Mouse (Mus musculus) erythroblast, embryonic 14.5 days (primary cell): ENCODE results near the gene C1qtnf1. TPM values are rescaled to one million over a fixed set of nuclear protein-coding genes. Genes with fewer than 3 reads are reported as not detected.
A peak's percentile ranks its signal among the peaks of the same experiment; 100 is the strongest.

Source experiments
- H3K27me3 ChIP-seq: 2 replicates; pipeline ENCODE4 v1.6.1; 2012; ENCODE audit warnings: inconsistent platforms; ENCODE audit not compliant: control insufficient read depth
- H3K36me3 ChIP-seq: 2 replicates; pipeline ENCODE4 v1.6.1; 2012; ENCODE audit warnings: mild to moderate bottlenecking, inconsistent platforms; ENCODE audit not compliant: control insufficient read depth
- H3K4me1 ChIP-seq: 2 replicates; pipeline ENCODE4 v1.6.1; 2012; ENCODE audit warnings: inconsistent platforms; ENCODE audit not compliant: control insufficient read depth
- H3K4me3 ChIP-seq: replicated peaks from 2 replicates; pipeline ENCODE3; 2012; ENCODE audit warnings: moderate library complexity, mild to moderate bottlenecking, inconsistent platforms
- H3K9me3 ChIP-seq: 2 replicates; pipeline ENCODE4 v1.6.1; 2012; ENCODE audit warnings: low read length, inconsistent platforms, mixed read lengths; ENCODE audit not compliant: control insufficient read depth
- GATA1 ChIP-seq: IDR thresholded peaks from 2 replicates; pipeline ENCODE4 v1.6.1; 2012; ENCODE audit warnings: low read length, inconsistent platforms, mixed read lengths
- TAL1 ChIP-seq: IDR thresholded peaks from 3 replicates; pipeline ENCODE4 v1.6.1; 2012; ENCODE audit warnings: low read length, inconsistent platforms, mixed read lengths
- polyA plus RNA-seq: library from polyadenylated mRNA; stranded (reverse); fragments of >175 nt; gene quantifications from 2 replicates; pipeline ENCODE4 v1.2.3, GENCODE M21; 2012

C1qtnf1 gene
- polyA plus RNA-seq, 1 experiment: not detected

DNA sequence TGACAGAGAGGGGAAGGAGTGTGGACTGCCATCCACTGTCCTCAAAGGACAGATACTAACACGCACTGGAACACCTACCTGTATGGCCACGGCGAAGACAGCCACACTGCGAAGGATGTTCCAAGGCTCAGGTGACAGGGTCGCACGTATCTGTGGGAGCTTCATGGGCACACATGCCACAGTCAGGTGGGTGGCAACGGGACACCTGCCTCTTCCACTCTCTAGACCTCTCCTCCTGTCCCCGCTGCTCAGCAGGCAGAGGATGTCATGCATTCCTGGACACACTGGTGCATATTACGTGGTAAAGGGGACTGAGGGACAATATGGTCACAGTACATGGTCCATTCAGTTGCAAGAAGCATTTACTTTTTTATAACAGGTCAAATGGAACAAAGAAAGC is 10.5 kb upstream of the C1qtnf1 start:
- peaks cover 2% of the 10 kb centered on the region; the same call in 1 of the 2 replicates for H3K27me3 ChIP-seq
- TF ChIP-seq GATA1 (no peak), TAL1 (no peak)
- H3K4me3 ChIP-seq: peak overlapping the region; percentile 91
- peaks cover 36% of the 10 kb centered on the region for H3K4me1 ChIP-seq
- H3K36me3 ChIP-seq: peaks cover 36% of the 10 kb centered on the region
- H3K9me3 ChIP-seq: no peaks in the 10 kb centered on the region

DNA sequence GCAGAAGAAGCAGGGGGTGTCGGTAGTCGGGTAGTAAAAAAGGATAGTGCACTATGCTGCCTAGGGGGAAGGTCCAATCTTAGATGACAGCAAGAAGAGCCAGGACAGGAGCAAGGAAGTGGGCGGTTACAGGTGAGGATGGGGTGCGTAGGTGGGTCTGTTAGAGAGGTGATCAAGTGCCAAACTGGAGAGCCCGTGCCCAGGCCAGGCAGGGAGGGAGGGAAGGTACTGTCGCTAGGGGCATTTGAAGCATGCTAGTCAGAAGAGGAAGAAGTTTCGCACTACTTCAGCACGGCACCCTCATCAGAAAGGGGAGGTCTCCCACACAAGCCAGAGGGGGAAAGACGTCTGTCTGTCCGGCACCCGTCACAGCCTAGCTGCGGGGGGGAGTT is 9.6 kb upstream of the C1qtnf1 start:
- no peaks in the 10 kb centered on the region for H3K9me3 ChIP-seq
- H3K27me3 ChIP-seq: peaks cover 8% of the 10 kb centered on the region; the same call in 1 of the 2 replicates
- peaks cover 40% of the 10 kb centered on the region for H3K4me1 ChIP-seq
- TF ChIP-seq TAL1: no peak
- no peak for TF ChIP-seq GATA1
- peak overlapping the region; percentile 91 for H3K4me3 ChIP-seq
- peaks cover 35% of the 10 kb centered on the region for H3K36me3 ChIP-seq

DNA sequence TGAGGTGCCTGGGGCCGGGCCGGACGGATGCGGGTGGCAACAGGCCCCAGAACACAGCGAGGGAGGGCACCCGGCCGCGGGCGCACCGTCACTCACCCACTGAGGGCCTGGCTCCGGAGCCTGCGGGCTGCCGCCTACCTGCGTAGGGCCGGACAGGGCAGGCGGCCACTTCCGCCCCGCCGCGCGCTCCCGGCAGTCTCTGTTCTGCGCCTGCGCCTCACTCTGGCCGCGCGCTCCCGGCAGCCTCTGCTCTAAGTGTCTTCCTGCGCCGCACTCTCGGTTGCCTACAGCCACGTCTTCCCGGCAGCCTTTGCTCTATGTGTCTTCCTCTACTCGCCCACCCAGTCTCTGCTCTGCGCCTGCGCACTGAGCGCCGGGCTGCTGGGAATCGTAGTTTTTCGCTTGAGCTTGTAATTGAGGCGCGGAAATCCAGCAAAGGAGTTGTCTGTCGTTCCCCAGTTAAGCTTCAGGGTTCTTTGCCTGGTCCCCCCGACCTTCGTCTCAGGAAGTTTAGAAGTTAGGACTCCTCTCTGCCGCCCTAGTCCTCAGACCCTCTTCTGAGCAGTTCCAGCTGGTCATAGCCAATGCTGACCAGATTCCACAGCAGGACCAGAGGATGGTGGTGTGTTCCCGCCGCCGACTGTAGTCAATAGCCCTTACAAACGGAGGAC is 9.0 kb upstream of the C1qtnf1 start, which contains the start of gene Cant1:
Gene Cant1, minus strand, starts transcription at position 253 of the 671 bp plus-strand sequence.
- H3K4me1 ChIP-seq: peaks cover 40% of the 10 kb centered on the region
- H3K9me3 ChIP-seq: no peaks in the 10 kb centered on the region
- peaks cover 11% of the 10 kb centered on the region for H3K27me3 ChIP-seq
- TF ChIP-seq TAL1 (no peak), GATA1 (no peak)
- peak within 1 kb of the TSS; percentile 91 for H3K4me3 ChIP-seq
- peaks cover 30% of the 10 kb centered on the region for H3K36me3 ChIP-seq

DNA sequence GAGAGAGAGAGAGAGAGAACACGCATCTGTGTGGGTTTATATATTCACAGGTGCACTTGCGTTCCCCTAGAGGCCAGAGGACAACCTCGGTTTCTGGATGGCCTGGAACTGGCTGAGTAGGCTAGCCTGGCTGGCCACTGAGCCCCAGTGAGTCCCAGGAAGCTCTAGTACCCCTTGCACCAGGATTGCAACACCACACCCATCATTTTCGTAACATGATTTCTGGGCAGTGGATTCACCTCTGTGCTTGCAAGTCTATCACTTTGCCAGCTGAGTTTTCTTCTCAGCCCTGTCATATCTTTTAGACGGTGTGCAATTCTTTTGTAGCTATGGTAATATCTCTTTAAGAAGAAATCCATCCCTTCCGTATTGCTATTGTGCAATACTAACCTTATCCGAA is 7.7 kb upstream of the C1qtnf1 start:
- H3K27me3 ChIP-seq: peaks cover 20% of the 10 kb centered on the region
- TF ChIP-seq GATA1 (no peak), TAL1 (no peak)
- peaks cover 40% of the 10 kb centered on the region for H3K4me1 ChIP-seq
- H3K4me3 ChIP-seq: no peak overlapping the region
- H3K9me3 ChIP-seq: no peaks in the 10 kb centered on the region
- peaks cover 18% of the 10 kb centered on the region for H3K36me3 ChIP-seq

DNA sequence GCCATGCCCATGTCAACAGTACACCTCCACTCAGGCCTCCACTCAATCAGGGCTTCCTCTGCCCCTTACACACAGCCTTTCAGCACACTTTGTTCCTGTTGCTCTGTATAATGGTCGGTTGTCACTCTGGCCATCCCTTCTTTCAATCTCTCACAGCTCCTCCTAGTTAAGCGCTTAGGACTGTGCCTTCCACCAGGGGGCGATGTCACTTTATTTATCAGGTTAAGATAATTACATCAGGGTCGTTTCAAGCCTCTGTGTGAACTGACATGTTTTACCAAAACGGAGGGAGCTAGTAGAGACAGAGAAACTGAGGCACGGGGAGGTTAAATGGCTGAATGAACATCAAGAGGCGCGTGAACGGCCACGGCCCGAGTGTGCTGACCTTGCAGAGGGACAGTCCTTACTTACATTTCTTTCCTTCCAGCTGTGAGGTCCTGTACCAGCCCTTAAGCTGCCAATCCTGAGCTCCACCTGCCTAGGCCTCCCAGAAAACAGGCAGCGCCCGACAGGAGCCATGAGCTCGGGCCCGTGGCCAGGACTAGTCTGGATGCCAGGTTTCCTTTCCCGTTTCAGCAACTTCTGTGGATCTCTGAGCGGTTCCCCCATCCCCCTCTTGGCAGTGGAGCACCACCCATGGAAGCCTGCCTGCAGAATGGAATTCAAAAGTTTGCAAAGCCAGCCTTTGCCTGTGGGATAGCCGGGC is 4.6 kb upstream of the C1qtnf1 start:
- Histone ChIP-seq H3K36me3 (no peaks in the 10 kb centered on the region), H3K27me3 (peaks cover 36% of the 10 kb centered on the region), H3K9me3 (no peaks in the 10 kb centered on the region), H3K4me1 (peaks cover 18% of the 10 kb centered on the region), H3K4me3 (no peak overlapping the region)
- no peak for TF ChIP-seq GATA1
- TF ChIP-seq TAL1: no peak

DNA sequence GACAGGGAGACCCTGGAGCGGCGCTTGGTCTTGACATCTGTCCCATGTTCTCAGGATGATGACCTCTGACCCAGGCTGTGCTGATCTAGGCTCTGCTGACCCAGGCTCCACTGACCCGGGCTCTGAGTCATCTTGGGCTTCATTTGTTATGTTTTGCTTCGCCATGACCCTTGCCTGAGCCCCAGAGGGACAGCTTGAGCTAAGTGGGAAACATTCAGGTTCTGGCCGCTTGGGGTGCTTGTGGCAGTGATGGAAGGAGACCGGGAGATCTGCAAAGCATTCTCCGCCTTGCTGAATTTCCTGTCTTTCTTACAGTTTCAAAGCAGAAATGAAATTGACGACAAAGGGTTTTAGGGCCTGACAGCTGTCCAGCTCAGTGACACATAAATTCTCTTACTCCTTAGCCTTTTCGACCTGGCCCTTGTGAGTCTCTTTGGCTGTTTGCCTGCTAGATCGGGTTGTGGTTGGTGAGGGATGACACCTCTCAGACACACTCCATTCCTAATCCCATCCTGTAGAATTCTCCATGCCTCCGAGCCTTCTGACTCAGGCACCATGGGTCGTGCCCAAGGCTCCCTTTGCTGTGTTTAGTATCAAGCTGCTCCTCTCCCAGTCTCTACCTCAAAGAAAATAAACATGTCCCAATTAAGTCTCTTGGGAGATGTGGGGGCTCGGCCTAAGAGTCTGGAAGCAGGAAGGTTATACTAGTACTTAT is 3.2 kb upstream of the C1qtnf1 start:
- no peak overlapping the region for H3K4me3 ChIP-seq
- peaks cover 41% of the 10 kb centered on the region for H3K27me3 ChIP-seq
- H3K9me3 ChIP-seq: no peaks in the 10 kb centered on the region
- TF ChIP-seq GATA1 (no peak), TAL1 (no peak)
- H3K36me3 ChIP-seq: no peaks in the 10 kb centered on the region
- H3K4me1 ChIP-seq: peaks cover 8% of the 10 kb centered on the region

DNA sequence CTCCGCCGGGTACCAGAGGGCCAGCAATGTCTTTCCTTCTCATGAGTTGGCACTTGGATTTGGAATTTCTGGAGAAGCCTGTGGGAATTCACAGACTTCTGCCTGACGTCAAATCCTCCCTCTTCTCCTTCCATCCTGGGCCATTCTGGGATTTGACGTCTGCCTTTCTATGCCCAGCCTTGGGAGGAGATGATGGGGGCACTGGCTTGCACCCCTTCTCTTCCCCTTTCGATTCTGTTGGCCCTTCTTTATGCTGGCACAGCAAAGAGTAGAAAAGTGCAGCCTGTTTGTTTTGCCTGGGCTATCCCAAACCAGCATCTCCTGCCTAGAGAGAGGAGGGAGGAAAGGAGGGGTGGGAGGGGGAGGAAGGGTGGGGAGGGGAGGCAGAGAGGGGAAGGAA is 1.2 kb upstream of the C1qtnf1 start:
- Histone ChIP-seq H3K36me3 (no peaks in the 10 kb centered on the region), H3K27me3 (peaks cover 41% of the 10 kb centered on the region), H3K4me3 (no peak overlapping the region), H3K4me1 (peaks cover 3% of the 10 kb centered on the region), H3K9me3 (no peaks in the 10 kb centered on the region)
- TF ChIP-seq GATA1 (no peak), TAL1 (no peak)

DNA sequence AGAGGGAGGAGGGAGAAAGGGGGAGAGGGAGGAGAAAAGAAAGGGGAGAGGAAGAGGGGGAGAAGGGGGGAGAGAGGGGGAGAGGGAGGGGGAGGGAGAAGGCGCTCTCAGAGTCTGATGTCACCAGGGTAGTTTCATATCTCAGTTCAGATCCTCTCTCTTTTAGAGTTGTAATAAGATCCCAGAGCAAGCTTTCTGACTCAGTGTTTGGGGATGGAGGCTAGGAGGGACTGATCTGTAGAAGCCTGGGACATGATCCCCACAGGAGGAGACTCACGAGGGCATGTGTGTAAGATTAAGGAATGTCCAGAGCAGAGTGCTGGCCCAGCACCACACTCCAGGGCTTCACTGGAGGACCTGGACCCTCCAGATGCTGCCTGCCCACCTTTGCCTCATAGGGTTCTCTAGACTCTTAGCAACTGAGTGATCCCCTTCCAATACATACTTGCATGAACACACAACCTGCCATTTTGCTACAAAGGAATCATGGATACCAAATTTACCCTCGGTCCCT is 680 bp upstream of the C1qtnf1 start:
- no peak for TF ChIP-seq TAL1
- no peak for TF ChIP-seq GATA1
- H3K4me3 ChIP-seq: no peak overlapping the region
- peaks cover 3% of the 10 kb centered on the region for H3K4me1 ChIP-seq
- no peaks in the 10 kb centered on the region for H3K9me3 ChIP-seq
- no peaks in the 10 kb centered on the region for H3K36me3 ChIP-seq
- peaks cover 41% of the 10 kb centered on the region for H3K27me3 ChIP-seq

DNA sequence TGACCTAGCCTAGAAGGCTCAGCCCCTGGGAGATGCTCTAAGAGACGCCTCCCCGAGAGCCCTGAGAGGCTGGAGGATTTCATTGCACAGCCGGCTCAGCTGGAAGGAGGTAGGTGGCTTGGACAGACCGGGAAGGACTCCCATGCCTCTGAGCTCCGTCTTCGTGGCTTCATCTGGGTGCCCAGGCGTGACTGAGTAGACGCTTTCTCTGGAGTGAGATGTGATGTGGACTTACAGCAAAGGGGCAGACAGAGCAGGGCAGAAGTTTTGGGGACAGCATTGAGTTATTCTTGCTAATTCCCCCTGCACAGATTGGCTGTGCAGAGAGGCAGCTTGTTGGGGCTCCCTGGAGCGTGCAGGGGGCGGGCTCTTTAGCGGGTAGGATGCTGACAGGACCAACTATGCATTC is 461 bp downstream of the C1qtnf1 start:
- H3K9me3 ChIP-seq: no peaks in the 10 kb centered on the region
- no peaks in the 10 kb centered on the region for H3K36me3 ChIP-seq
- no peak overlapping the region for H3K4me3 ChIP-seq
- peaks cover 2% of the 10 kb centered on the region for H3K4me1 ChIP-seq
- TF ChIP-seq TAL1 (no peak), GATA1 (no peak)
- peaks cover 33% of the 10 kb centered on the region for H3K27me3 ChIP-seq
